18 mouse cellular contexts compared by ENCODE assay signal in the genomic region with DNA sequence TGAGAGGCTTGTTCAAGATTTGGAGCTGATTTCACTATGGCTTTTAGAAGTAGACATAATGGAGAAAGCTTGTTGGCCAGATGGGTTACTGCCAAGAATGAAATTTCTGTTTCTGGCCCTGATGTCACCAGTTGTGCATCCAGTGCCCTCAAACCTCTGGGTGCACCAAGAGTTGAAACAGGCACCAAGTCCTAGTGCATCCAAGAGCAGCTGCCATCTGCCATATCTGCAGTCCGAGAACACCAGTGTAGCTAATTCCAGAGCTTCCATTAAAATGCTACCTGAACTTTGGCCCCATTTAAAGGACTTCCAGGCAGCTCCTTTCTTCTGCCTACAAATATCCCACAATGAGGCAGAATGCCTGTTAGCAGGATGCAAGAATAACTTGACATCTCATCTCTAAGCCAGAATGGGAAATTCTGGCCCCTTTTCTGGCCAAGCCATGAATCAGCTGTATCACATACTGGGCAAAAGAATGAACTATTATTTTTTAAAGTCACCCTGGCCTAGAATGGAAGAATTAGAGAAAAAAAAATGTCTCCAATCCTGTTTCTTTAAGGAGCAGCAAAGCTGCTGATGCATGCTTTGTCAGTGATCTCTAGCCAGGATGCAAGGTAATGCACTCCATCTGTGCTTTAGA.
DNase-seq lines count a peak whose midpoint lies in the region; ATAC-seq lines count a peak whose summit lies in the region.
"Had no signal": no experiment of that assay in that cellular context is flagged by ENCODE, and none has a peak within 500 bp of the region (broad histone marks: within the 10 kb centered on the region; RNA-seq: fewer than 3 reads in every experiment).

No protein-coding gene starts in this region.

- no peaks in the 10 kb centered on the region for H3K9me3 ChIP-seq in heart, embryonic 11.5 days (replicated peaks; ENCODE audit: control insufficient read depth, low read length)
- no peaks in the 10 kb centered on the region for H3K9me3 ChIP-seq in heart, embryonic 14.5 days (ENCODE audit: control insufficient read depth, low read length)
- H3K9me3 ChIP-seq in intestine, embryonic 16.5 days (ENCODE audit: control insufficient read depth, low read length), result no peaks in the 10 kb centered on the region
- H3K9me3 ChIP-seq: forebrain, embryonic 13.5 days; limb, embryonic 15.5 days; midbrain, embryonic 10.5 days; neural tube, embryonic 13.5 days had no signal

- no peak overlapping the region for H3K27ac ChIP-seq in heart, embryonic 11.5 days (ENCODE audit: low read depth, low read length)
- peak overlapping the region; percentile 14 to 39; a peak in 3 of 4 replicates for H3K27ac ChIP-seq in heart, embryonic 14.5 days (replicated peaks in 1 of 2; ENCODE audit: control insufficient read depth in 1 of 2, insufficient read depth in 1 of 2, low read depth in 2 of 2, low read length in 2 of 2)
- H3K27ac ChIP-seq in intestine, embryonic 16.5 days (ENCODE audit: low read length), result no peak overlapping the region
- H3K27ac ChIP-seq: forebrain, embryonic 13.5 days; limb, embryonic 15.5 days; midbrain, embryonic 10.5 days; neural tube, embryonic 13.5 days had no signal

- no peak overlapping the region for H3K9ac ChIP-seq in heart, embryonic 11.5 days (ENCODE audit: low read depth, low read length)
- no peak overlapping the region for H3K9ac ChIP-seq in heart, embryonic 14.5 days (ENCODE audit: low read length)
- H3K9ac ChIP-seq in intestine, embryonic 16.5 days (ENCODE audit: low read depth, low read length), result no peak overlapping the region
- H3K9ac ChIP-seq: forebrain, embryonic 13.5 days; limb, embryonic 15.5 days; neural tube, embryonic 13.5 days had no signal

- H3K36me3 ChIP-seq in heart, embryonic 11.5 days (ENCODE audit: control insufficient read depth, insufficient read depth, low read length), result peaks cover 15% of the 10 kb centered on the region
- H3K36me3 ChIP-seq in heart, embryonic 14.5 days (ENCODE audit: control insufficient read depth, insufficient read depth, low read length), result peaks cover 42% of the 10 kb centered on the region
- peaks cover 6% of the 10 kb centered on the region for H3K36me3 ChIP-seq in intestine, embryonic 16.5 days (ENCODE audit: control insufficient read depth, insufficient read depth, low read length)

- no peak for ATAC-seq in heart, embryonic 11.5 days (replicated peaks; ENCODE audit: insufficient number of reproducible peaks, low FRiP score, low TSS enrichment)
- no peak for ATAC-seq in heart, embryonic 14.5 days (ENCODE audit: insufficient number of reproducible peaks, insufficient read depth, low FRiP score, low read depth)
- ATAC-seq in intestine, embryonic 16.5 days, result no peak
- ATAC-seq: forebrain, embryonic 13.5 days; hindbrain, embryonic 16.5 days had no signal

- DNase-seq in heart, adult 11 months, result peak; percentile 93
- DNase-seq in 3T3-L1 (ENCODE audit: low read depth, low spot score), result peak; percentile 14
- peak; percentile 73 for DNase-seq in adipocyte (ENCODE audit: low spot score)
- no peak for DNase-seq in cerebellum, adult 11 months
- no peak for DNase-seq in right cerebral cortex, postnatal 25 days
- DNase-seq: adrenal gland, adult 8-10 months; cerebellum, adult 8-10 months; kidney, adult 18-20 months; right cerebral cortex, postnatal 14 days; thymus, postnatal 14 days had no signal

- H3K4me1 ChIP-seq in heart, embryonic 11.5 days (ENCODE audit: control insufficient read depth, insufficient read depth, low read length), result peaks cover 18% of the 10 kb centered on the region
- H3K4me1 ChIP-seq in heart, embryonic 14.5 days (ENCODE audit: control insufficient read depth in 2 of 2, insufficient read depth in 2 of 2, low read length in 2 of 2), result peaks cover 17 to 32% of the 10 kb centered on the region in 2 experiments
- peaks cover 4% of the 10 kb centered on the region; the same call in 1 of the 2 replicates for H3K4me1 ChIP-seq in intestine, embryonic 16.5 days (ENCODE audit: control insufficient read depth, insufficient read depth, low read length)
- H3K4me1 ChIP-seq: neural tube, embryonic 13.5 days had no signal

- H3K4me3 ChIP-seq in heart, embryonic 11.5 days (ENCODE audit: low read depth, low read length), result no peak overlapping the region
- no peak overlapping the region for H3K4me3 ChIP-seq in heart, embryonic 14.5 days (ENCODE audit: control insufficient read depth in 1 of 2, insufficient read depth in 1 of 2, low read depth in 1 of 2, low read length in 2 of 2)
- no peak overlapping the region for H3K4me3 ChIP-seq in intestine, embryonic 16.5 days (ENCODE audit: low read length)
- H3K4me3 ChIP-seq: forebrain, embryonic 13.5 days; limb, embryonic 15.5 days; midbrain, embryonic 10.5 days; neural tube, embryonic 13.5 days had no signal

- no peaks in the 10 kb centered on the region for H3K27me3 ChIP-seq in heart, embryonic 11.5 days (ENCODE audit: control insufficient read depth, insufficient read depth, low read length)
- H3K27me3 ChIP-seq in heart, embryonic 14.5 days (ENCODE audit: control insufficient read depth, insufficient read depth, low read length), result no peaks in the 10 kb centered on the region
- H3K27me3 ChIP-seq in intestine, embryonic 16.5 days (replicated peaks; ENCODE audit: control insufficient read depth, insufficient read depth, low read length), result no peaks in the 10 kb centered on the region
- H3K27me3 ChIP-seq: forebrain, embryonic 13.5 days; limb, embryonic 15.5 days; neural tube, embryonic 13.5 days had no signal

- no peak overlapping the region for H3K4me2 ChIP-seq in heart, embryonic 11.5 days
- no peak overlapping the region for H3K4me2 ChIP-seq in heart, embryonic 14.5 days (ENCODE audit: low read length)
- H3K4me2 ChIP-seq in intestine, embryonic 16.5 days (ENCODE audit: low read depth, low read length), result no peak overlapping the region
- H3K4me2 ChIP-seq: forebrain, embryonic 13.5 days; limb, embryonic 15.5 days; neural tube, embryonic 13.5 days had no signal

- 62% methylated on average over 1 of the region's 1 CpGs for WGBS in heart, embryonic 11.5 days (ENCODE audit: insufficient replicate concordance)
- 41% methylated on average over 1 of the region's 1 CpGs for WGBS in heart, embryonic 14.5 days
- 62% methylated on average over 1 of the region's 1 CpGs for WGBS in intestine, embryonic 16.5 days

Comparison
In these comparisons a context has a peak if more than half of its experiments do, and no peak if none do; other contexts are left out.
1. H3K27ac ChIP-seq: peak in heart, embryonic 14.5 days (2 of 2); none in heart, embryonic 11.5 days (single experiment) and intestine, embryonic 16.5 days (single experiment).
2. DNase-seq: peak in heart, adult 11 months (single experiment), 3T3-L1 (single experiment) and adipocyte (single experiment); none in cerebellum, adult 11 months (single experiment) and right cerebral cortex, postnatal 25 days (single experiment).